22 mouse cellular contexts compared by ENCODE assay signal in genomic region chr15:9523956-9524355, GRCm38 (mm10). TPM values are rescaled to one million over a fixed set of nuclear protein-coding genes. Genes with fewer than 3 reads are reported as not detected.
DNase-seq lines count a peak whose midpoint lies in the region; ATAC-seq lines count a peak whose summit lies in the region.
"Had no signal": no experiment of that assay in that cellular context is flagged by ENCODE, and none has a peak within 500 bp of the region (broad histone marks: within the 10 kb centered on the region; RNA-seq: fewer than 3 reads in every experiment).

No protein-coding gene starts in this region.

- intact Hi-C loops in heart, postnatal 14 days (cut with DNase I), result no loop called here
- intact Hi-C loops in heart, postnatal 10 days (cut with DNase I), result no loop called here

- peak overlapping the region; percentile 12; the same call in 1 of the 2 replicates for H3K27ac ChIP-seq in heart, embryonic 12.5 days (ENCODE audit: poor library complexity, severe bottlenecking)
- no peak overlapping the region for H3K27ac ChIP-seq in forebrain, embryonic 14.5 days (ENCODE audit: low read depth, low read length)
- H3K27ac ChIP-seq: embryonic facial prominence, embryonic 13.5 days; forebrain, embryonic 10.5 days; hindbrain, postnatal 0 days; limb, embryonic 12.5 days; liver, embryonic 15.5 days; macrophage; midbrain, embryonic 13.5 days had no signal

- H3K36me3 ChIP-seq in heart, embryonic 12.5 days, result no peaks in the 10 kb centered on the region
- no peaks in the 10 kb centered on the region for H3K36me3 ChIP-seq in forebrain, embryonic 14.5 days (ENCODE audit: control insufficient read depth, insufficient read depth, low read length)
- H3K36me3 ChIP-seq: embryonic facial prominence, embryonic 13.5 days; forebrain, embryonic 10.5 days; limb, embryonic 12.5 days; liver, embryonic 15.5 days; midbrain, embryonic 13.5 days had no signal

- no peak for DNase-seq in heart, postnatal 14 days
- DNase-seq in 3T3-L1 (ENCODE audit: low read depth, low spot score), result peak; percentile 64
- peak; percentile 42 for DNase-seq in CD4-positive, CD25-positive, alpha-beta regulatory T cell, adult 2 months (ENCODE audit: low read depth, low spot score)
- peak; percentile 3 to 14 for DNase-seq in heart, postnatal 10 days
- DNase-seq in urinary bladder, postnatal 10 days (ENCODE audit: low spot score), result no peak
- no peak for DNase-seq in forebrain, embryonic 14.5 days (ENCODE audit: low spot score)
- DNase-seq: cerebellum, adult 9-10 months; kidney, adult 8-10 months; kidney, postnatal 36 days; layer of hippocampus, adult 9-11 months; retina, postnatal 1 day; spleen, adult 18-20 months had no signal

- H3K4me2 ChIP-seq in heart, embryonic 12.5 days, result 0 out of 2 replicates have a peak overlapping the region, but pooled peaks have one; percentile 0
- no peak overlapping the region for H3K4me2 ChIP-seq in forebrain, embryonic 14.5 days (ENCODE audit: low read length)
- H3K4me2 ChIP-seq: embryonic facial prominence, embryonic 13.5 days; limb, embryonic 12.5 days; liver, embryonic 15.5 days; midbrain, embryonic 13.5 days had no signal

- H3K4me3 ChIP-seq in heart, embryonic 12.5 days, result no peak overlapping the region
- no peak overlapping the region for H3K4me3 ChIP-seq in forebrain, embryonic 14.5 days (ENCODE audit: low read depth, low read length)
- H3K4me3 ChIP-seq: embryonic facial prominence, embryonic 13.5 days; forebrain, embryonic 10.5 days; limb, embryonic 12.5 days; liver, embryonic 15.5 days; midbrain, embryonic 13.5 days; myocyte had no signal

- no peaks in the 10 kb centered on the region for H3K27me3 ChIP-seq in heart, embryonic 12.5 days (replicated peaks)
- no peaks in the 10 kb centered on the region for H3K27me3 ChIP-seq in forebrain, embryonic 14.5 days (replicated peaks; ENCODE audit: control insufficient read depth, insufficient read depth, low read length)
- H3K27me3 ChIP-seq: CH12.LX; embryonic facial prominence, embryonic 13.5 days; limb, embryonic 12.5 days; liver, embryonic 15.5 days; midbrain, embryonic 13.5 days had no signal

- no peak overlapping the region for H3K9ac ChIP-seq in heart, embryonic 12.5 days
- no peak overlapping the region for H3K9ac ChIP-seq in forebrain, embryonic 14.5 days (ENCODE audit: low read length)
- H3K9ac ChIP-seq: embryonic facial prominence, embryonic 13.5 days; limb, embryonic 12.5 days; liver, embryonic 15.5 days; midbrain, embryonic 13.5 days had no signal

- peaks cover 6% of the 10 kb centered on the region; the same call in 1 of the 2 replicates for H3K4me1 ChIP-seq in heart, embryonic 12.5 days (replicated peaks)
- H3K4me1 ChIP-seq in forebrain, embryonic 14.5 days (ENCODE audit: control insufficient read depth, insufficient read depth, low read length), result no peaks in the 10 kb centered on the region
- H3K4me1 ChIP-seq: embryonic facial prominence, embryonic 13.5 days; forebrain, embryonic 10.5 days; limb, embryonic 12.5 days; liver, embryonic 15.5 days; midbrain, embryonic 13.5 days had no signal

- no peaks in the 10 kb centered on the region for H3K9me3 ChIP-seq in heart, embryonic 12.5 days (replicated peaks)
- no peaks in the 10 kb centered on the region for H3K9me3 ChIP-seq in forebrain, embryonic 14.5 days (replicated peaks; ENCODE audit: control insufficient read depth, low read length)
- H3K9me3 ChIP-seq: embryonic facial prominence, embryonic 13.5 days; forebrain, embryonic 10.5 days; limb, embryonic 12.5 days; liver, embryonic 15.5 days; midbrain, embryonic 13.5 days had no signal

- ATAC-seq in heart, embryonic 12.5 days (ENCODE audit: insufficient number of reproducible peaks, low FRiP score), result 0 out of 2 replicates have a peak, but pooled peaks have one; percentile 29
- ATAC-seq in forebrain, embryonic 14.5 days, result no peak
- ATAC-seq: hindbrain, postnatal 0 days; midbrain, embryonic 13.5 days had no signal

- WGBS in heart, embryonic 12.5 days, result 42% methylated on average over 5 of the region's 5 CpGs
- WGBS in forebrain, embryonic 14.5 days, result 86% methylated on average over 5 of the region's 5 CpGs

RNA-seq across cellular contexts. Expression of gene Il7r, which starts 6.0 kb away (rescaled TPM):
- polyA plus RNA-seq in heart, embryonic 12.5 days (2016; fragmentation: Nextera tagmentation; extraction: Ambion mirVana), result 0.05 TPM in 1 of 2 replicates, not detected in the other
- 1 to 10 TPM in 1 of 2 experiments, under 1 TPM in 1; 0.45 to 1.1 TPM for total RNA-seq in heart, postnatal 14 days (2021)
- 1 to 10 TPM in 1 of 2 experiments, under 1 TPM in 1; 0.35 to 2.0 TPM for total RNA-seq in heart, postnatal 10 days (2021)
- polyA plus RNA-seq in forebrain, embryonic 14.5 days (2014; fragmentation: Nextera tagmentation; extraction: Ambion mirVana), result 0.06 TPM in 1 of 2 replicates, not detected in the other
- total RNA-seq: hindbrain, postnatal 0 days had no signal
- polyA plus RNA-seq: embryonic facial prominence, embryonic 13.5 days; forebrain, embryonic 10.5 days; myocyte had no signal

Comparison
In these comparisons a context has a peak if more than half of its experiments do, and no peak if none do; other contexts are left out.
1. DNase-seq: peak in 3T3-L1 (single experiment), CD4-positive, CD25-positive, alpha-beta regulatory T cell, adult 2 months (single experiment) and heart, postnatal 10 days (2 of 2); none in heart, postnatal 14 days (0 of 2), urinary bladder, postnatal 10 days (single experiment) and forebrain, embryonic 14.5 days (single experiment).